Mouse (Mus musculus) megakaryocyte, embryonic 14.5 days (primary cell): ENCODE results near the gene Gm973.

Experiments used
- FLI1 ChIP-seq: IDR thresholded peaks from 2 replicates; pipeline ENCODE4 v1.6.1; 2012; ENCODE audit warnings: low read length, inconsistent platforms, mixed read lengths
- GATA1 ChIP-seq: IDR thresholded peaks from 3 replicates; pipeline ENCODE4 v1.6.1; 2012; ENCODE audit warnings: mixed read lengths, low read length, inconsistent platforms, borderline replicate concordance

- no peak for TF ChIP-seq FLI1
- TF ChIP-seq GATA1: no peak
Observed at GRCm38 (mm10) chr1:59651201-59651819, 135.2 kb downstream of the Gm973 start.
